Mouse (Mus musculus) adrenal gland, adult 18-20 months (tissue): ENCODE measurements around the gene Pde7b. TPM values are rescaled to one million over a fixed set of nuclear protein-coding genes. Genes with fewer than 3 reads are reported as not detected.

Source experiments
- DNase-seq, 2 experiments: peaks; one replicate each; pipeline ENCODE4 v3.0.0; 2021 to 2022; ENCODE audit warnings: low spot score in 2 of 2
- total RNA-seq, 2 experiments: library from RNA; stranded (reverse); gene quantifications; 1 replicate in 1 of 2; 2 replicates in 1 of 2; pipeline ENCODE4 v1.2.3; 2021

Gene Pde7b
- total RNA-seq, 2 experiments from 2014 or later, result 13.0 to 14.0 TPM

DNA sequence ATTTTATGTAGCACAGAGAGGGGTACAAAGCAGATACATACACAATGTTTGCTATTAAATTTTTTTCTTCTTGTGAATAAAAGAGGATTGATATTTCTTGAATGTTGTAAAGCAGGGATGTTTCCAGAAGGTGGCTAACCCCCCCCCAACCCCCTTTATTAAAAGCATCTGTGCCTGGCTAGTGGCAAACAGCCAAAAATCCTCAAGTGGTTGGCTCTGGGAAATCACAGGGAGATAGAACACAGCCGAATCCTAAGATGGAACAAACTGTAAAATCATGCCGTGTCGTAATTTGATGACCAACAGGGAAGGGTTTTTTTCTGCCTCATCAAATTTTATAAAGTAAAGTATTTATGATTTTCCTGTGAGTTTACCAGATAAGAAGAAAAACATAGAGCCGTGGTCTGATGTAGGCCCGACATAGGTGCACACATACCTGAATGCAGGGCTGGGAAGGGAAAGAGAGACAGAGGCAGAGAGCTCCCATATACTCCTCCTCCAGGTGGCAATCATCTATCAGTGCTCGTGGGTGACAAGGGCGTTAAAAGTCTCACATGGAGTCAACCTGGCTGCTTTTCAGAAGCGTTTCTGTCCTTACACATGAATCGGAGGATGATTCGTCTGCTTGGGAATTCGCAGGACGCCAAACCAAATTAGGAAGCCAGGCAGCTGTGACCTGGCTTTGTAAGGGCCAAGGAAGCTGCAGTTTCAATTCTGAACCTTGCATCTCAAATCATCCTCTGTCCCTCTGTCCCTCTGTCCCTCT lies 67.4 kb downstream of the Pde7b start:
- no peak for DNase-seq

DNA sequence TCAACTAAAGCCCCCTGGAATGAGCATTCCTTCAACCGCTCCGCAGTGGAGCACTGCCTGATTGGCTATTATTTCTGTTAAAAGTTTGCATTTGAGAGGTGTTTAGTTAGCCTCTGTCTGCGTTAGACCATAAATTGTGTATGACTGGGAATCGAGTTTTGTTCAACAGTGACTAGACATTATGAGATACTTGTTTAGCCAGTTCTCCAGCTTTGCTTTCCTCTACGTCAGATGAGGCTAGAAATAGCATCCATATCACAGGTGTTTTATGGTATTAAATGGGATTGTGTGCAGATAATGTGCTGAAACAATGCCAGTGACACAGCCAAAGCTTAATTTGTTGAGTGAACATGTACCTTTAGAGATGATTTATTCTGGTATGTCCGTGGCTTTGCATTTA lies 70.3 kb downstream of the Pde7b start:
- no peak for DNase-seq

DNA sequence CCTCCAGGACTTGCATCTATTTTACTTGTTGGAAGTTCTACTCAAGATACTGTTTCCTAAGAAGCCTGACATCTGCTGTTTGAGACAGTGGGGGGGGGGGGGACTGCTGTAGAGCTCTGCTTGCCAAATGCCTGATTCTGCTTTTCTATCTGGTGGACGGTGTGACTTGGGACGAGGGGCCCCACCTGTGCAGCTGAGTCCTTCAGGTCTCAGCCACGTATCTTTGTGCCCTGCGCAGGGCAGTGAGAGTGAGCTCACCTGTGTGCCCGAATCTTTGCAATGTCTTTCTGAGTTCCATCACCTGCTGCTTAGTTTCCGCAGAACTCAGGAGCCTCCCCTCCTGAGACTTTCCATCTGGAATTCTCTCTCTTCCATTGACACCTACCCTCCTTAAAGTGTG lies 70.7 kb downstream of the Pde7b start:
- no peak for DNase-seq

DNA sequence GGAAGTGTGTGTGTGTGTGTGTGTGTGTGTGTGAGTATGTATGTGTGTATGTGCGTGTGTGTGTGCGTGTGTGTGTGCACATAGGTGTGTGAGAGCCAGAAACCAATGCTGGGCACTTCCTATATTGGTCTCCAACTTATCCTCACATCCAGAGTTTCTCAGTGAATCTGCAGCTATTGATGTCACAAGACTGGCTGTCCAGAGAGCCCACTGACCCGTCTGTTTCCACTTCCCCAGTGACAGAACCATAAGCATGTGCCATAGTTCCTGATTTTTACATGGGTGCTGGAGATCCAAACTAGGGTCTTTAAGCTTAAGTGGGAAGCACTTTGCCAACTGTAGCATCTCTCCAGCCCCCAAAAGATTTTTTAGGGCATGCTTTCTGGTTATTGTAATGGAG lies 71.6 kb downstream of the Pde7b start:
- no peak for DNase-seq

DNA sequence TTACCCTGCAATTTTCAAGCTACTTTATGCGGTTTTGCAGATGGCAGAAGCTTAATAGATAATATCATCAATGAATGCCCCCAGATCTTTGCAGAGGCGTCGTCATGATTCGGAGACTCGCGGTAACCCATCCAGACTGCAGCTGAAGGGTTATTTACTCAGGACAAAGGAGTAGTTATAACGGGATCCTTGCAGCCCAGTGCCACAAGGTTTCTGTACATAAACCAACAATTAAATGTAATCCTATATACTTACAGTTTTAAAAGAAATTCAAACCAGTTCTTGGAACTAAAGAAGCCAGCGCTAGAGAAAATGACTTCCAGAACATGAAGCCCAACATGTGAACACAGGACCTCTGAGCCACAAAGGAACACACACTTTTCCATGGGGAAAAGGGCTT lies 88.5 kb downstream of the Pde7b start:
- no peak for DNase-seq

DNA sequence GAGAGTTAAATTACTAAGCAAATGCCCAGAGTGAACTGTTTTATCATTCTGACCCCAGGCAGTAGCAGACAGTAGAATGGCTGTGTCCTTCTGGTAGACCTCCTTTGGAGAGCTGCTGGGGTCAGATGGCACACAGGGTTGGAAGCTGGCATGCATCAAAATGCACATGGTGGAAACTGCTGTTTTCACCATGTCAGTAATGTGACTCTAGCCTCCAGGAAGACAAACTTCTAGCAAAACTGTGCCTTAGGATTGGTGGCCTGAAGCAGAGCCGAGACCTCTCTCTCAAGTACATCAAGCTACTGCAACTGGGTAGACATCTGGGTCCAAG lies 91.8 kb downstream of the Pde7b start:
- DNase-seq, result no peak

DNA sequence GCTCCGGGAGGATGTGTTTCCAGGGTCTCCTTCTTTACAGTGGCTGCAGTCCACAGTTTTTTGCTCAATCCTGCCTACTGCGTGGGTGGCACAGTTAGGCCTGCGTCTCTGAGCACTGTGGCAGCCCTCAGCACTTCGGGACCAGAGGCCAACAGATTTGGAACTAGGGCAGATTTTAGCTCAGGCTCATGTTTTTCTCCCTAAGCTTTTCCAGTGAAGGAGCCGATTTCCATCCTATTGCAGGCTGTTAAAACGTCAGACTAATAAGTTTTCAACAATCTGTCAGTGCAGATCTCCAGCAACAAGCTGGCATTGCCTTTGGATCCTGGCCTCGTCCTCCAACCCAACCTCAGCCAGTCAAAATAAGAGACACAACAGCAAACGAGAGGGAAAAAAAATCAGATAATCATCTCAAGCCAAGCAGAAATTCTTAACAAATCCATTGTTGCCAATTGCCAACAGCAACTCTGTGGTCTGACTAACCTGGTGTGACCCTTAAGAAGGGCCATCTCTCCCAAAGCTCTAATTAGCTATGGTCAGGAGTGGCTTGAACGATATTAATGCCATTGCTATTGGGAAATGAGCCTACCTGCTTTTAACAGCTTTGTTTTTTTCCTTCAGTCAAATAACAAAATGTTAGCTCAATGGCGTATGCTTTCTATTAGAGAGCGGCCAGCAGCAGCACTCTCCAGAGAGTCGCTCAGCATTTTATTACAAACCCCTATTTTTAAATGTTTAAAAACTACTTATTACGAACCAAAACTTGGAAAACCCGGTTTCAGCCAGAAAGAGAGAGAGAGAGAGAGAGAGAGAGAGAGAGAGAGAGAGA lies 92.4 kb downstream of the Pde7b start:
- DNase-seq, result no peak

DNA sequence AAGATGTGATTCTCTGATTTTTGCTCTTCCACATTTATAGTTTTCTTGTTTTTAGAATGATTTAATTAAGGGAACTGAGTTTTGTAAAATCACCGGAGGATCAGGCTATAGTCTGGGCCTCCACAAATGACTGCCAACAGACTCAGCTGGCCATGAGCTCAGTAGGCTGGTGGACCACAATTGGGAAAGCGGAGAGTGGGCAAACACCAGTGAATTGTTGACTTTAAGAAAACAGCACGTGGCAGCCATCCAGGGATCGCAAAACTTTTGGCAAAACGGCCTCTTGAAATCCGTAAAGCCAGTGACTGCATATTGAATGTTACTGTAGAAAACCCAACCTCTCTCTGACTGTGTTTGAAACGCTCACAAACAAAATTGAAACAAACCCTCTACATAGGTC lies 94.8 kb downstream of the Pde7b start:
- peak in 1 of 2 experiments; percentile 29 for DNase-seq

DNA sequence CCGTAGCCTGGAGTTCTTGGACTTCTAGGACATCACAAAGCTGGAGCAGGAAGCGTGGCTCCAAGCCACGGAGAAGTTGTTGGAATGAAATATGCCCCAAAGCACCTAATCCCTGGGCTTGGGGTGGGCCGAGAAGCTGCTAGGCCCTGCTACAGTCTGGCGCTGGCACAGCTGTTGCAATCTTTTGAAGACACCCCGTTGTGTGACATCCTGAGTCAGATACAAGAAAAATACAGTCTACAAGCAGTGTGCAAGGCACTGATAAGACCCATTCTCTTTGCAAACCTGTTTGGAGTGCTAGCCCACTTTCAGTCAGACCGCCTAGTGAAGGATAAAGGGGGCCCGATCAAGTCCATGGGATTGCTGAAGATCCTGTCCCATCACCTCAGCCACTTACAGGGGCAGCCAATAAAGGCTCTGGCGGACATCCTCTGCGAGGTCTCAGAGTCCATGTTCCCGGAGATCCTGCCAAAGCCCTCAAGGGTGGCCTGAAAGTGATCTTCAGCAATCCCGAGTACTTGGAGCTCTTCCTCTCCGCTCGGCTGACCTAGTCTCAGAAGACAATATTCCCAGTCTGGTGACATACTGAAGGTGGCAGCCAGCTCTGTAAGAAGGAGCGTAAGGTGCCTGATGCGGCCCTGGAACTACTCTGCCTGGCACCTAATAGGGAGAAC lies 99.0 kb downstream of the Pde7b start:
- no peak for DNase-seq

DNA sequence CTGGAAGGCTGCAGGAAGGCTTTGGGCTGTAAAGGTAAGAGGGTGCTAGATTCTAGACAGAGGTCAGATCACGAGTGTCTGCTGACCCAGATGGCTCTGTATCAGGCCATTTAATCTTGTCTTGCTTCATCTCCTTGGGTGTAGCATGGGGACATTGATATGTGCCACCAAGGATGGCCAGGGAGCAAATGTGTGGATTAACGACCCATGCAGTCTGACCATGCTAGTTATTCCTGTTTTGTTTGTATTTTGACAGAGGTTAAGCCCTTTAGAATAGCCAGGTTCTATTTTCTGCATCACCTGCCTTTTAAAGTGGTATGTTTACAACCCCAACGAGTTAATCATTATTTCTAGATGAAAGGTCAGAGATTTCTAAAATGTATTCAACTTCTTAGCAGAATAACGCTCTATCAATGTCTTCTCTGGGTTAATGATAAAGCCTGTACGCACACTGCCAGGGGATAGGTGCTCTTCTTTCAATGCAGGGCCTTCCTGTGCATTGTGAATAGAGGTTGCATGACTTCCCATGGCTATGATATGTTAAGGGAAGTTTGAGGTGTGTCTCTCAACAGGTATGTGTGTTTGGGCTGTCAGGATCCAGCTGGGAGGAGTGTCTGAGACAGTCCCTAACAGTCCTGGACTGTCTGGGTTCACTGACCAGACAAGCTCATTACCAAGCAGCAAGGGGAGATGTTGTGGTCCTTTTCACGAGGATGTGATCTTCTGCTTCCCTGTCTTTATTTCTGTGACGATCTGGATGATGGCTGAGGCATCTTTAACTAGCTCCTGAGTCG lies 103.0 kb downstream of the Pde7b start:
- DNase-seq, result no peak

DNA sequence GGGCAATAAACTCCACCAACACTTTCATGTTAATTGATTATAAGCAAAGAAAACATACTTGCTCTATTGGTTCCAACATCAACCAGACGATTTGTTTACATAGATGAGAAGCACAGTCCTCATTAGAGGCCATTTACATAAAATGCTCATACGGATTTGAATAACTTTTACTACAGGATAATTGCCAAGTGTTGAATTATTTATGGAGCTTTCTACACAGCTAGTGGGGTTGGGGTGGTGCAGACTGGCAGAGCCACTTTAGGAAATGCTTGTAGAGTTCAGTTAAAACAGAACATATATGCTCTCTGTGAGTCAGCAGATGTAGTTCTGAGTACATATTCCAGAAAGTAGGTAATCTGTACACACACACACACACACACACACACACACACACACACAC lies 118.9 kb downstream of the Pde7b start:
- DNase-seq, result no peak

DNA sequence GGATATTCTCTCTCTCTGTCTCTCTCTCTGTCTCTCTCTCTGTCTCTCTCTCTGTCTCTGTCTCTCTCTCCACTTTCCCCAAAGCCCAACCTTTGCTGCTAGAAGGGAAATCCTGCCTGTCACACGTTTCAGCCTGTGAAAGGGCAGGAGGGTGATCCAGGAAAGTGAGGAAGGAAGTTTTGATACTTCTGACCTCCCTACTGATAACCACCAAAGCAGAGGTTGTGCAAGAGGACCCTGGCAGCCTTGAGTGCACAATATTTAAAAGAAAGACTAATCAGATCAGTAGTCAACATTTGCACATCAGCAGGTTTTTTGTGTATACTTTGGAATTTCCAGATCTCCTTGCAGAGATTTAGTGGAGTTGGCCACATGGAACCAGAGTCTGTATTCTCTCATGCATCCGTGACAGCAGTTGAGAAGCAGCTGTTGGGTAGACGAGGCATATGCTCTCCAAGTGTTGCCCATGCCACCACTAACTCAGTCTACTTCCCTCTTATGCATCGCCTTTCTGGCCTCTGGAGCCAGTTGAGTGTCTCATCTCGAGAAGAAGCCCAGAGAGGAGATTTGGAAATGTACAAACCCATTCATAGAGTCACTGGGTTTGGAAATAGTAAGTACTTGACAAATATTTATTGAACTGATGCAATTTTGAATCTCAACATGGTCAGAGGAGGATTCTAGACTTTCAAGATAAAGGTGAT lies 129.6 kb downstream of the Pde7b start:
- DNase-seq, result no peak

DNA sequence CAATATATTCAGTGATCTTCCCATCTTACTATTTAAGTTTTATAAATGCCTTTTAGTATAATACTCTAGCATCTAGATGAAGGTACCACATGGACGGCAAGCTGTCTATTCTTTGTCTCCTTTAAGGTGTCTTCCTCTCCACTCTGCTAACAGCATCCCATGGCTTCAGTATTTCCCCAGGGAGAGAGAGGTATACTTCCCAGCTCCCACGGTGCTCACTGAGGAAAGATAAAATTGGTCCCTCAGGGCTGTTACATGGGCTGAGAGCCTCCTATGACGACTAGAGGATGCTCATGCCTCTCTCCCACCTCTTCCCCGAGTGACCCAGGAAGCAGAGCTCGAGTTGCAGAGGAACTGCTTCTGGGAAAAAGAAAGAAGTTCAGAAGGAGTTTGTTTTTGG lies 130.9 kb downstream of the Pde7b start:
- no peak for DNase-seq

DNA sequence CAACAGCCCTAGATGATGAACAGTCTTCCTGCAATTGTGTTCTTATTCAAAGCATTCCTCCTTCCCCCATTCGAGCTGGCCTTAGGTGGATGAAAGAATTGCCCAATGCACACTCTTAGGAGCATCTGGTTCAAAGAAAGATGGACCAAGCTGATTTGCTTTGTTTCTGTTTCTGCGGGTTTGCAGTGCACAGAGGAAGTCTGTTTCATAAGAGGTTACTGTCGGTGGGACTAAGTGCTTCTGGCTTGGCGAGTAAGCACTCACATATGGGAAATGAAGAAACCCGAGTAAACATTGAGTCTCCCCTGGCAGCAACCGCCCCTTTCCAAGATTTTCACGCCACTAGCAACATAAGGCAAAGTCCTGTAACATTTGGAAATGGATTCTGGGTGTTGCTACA lies 134.8 kb downstream of the Pde7b start:
- no peak for DNase-seq

DNA sequence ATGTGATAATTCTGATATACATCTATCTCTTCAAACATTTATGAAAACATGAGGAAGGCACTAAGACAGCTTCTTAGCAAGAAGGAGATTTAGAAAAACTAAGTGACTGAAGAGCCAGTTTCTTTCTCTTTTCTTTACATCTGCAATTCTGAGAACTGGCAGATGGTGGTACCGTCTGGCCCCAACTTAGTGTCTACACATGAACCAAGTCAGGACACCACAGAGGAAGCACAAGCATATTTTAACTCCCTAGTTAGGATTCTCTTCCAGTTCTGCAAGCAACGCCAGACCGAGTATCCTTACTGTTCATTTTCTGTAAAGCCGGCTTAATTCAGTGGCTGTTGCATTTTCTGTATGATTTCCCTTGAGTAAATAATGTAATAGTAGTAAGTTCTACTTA lies 138.9 kb downstream of the Pde7b start:
- no peak for DNase-seq

DNA sequence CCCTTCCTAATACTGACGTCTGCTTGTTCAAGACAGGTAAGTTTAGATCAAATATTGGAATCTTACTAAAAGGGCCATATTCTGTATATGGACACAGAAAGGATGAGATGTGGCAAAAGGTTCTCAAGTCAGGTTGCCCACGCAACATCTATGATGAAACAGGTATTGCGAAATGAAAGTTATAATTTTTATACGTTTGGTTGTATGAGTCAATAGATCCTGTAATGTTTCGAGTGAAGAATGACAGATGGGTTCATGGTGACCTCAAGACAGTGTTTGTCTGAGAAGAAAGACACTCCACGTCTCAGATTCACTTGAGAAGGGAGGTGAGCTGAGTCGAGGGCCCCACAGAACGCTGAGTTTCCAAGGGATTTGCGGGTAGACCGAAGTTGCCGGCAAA lies 149.9 kb downstream of the Pde7b start:
- no peak for DNase-seq

DNA sequence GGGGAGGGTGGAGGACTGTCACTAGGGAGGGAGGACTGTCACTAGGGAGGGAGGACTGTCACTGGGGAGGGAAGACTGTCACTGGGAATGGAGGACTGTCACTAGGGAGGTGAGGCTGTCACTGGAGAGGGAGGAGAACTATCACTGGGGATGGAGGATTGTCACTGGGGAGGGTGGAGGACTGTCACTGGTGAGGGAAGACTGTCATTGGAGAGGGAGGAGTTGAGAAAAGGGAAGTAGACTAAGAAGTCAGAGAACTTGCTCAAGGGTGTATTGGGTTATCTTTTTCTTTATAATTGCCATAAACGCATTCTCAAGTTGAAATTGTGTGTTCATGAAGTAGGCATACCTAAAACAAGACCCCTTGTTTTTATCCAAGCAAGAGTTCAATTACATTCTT lies 150.5 kb downstream of the Pde7b start:
- DNase-seq, result no peak

DNA sequence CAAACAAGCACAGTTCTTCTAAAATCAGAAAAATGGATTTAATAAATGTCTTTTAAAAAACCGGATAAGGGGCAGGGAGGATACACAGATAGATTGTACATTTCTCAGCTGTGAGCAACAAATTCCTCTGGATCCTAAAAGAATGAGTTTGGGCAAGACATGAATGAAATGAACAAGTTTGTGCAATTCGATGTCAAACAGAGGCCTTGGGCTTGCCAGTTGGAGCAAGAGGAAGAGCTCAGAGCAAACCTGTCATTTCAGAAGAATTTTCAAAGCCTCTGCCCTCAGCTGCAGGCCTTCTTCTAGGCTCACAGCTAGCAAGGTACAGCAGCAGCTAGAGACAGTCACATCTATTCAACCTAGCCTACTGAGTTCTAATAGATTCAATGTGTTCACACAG lies 153.4 kb downstream of the Pde7b start:
- DNase-seq, result no peak

DNA sequence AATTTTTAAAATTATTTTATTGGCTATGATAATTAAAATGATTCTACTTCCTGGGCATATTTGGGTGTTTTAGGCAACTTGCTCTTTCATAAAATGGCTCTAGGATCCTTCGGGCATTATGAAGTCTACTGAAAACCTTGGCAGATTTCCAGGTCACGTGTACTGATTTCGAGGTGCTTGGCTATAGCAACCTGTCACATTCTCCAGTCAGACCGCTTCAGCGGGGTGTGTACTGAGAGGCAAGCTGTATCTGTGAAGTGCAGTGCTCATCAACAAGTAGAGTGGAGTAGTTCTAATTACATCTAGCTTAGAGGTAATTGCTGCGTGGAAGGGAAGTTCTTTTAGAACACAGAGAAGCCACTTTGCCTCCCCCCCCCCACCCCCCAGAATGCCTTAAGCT lies 156.2 kb downstream of the Pde7b start:
- DNase-seq, result no peak

DNA sequence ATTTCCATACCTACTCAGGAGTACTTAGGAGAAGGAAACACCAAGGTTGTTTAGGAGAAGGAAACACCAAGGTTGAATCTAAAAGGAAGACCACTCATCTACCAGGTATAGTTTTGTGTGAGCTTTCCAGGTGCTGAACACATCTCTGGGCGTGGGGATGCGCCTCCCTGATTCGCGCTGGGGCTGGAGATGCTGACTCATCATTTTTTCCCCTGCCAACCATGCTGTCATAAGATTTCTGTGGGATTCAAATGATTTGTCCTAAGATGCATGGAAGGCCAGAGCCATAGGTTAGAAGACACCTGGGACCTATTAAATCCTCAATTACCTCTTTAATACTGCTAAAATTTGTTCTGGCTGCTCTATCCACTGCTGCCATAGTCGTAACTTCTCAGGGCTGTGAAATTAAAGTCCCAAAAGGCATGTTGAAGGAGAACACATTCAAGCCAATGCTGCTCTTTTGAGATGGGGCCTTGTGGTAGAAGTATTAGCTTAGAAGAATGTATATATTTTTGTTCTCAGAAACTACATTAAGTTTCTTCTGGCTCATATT lies 157.1 kb downstream of the Pde7b start:
- DNase-seq, result no peak

DNA sequence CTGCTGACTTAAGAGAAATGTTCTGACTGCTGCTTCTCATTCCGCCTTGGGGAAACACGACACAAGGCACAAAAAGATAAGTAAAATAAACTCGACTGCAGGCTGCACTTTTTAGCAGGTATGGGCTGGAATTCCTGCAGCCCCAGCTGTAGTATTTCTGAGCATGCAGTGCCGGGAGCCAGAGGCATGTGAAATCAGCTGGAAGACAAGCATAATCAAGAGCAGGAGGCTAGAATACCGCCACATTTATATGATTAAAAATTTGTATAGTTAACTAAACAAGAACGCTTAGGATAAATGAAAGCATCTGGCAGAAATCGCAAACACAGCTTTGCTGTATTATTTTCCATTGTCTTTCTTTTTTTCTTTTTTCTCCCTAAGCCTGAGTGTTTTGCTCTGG lies 168.4 kb downstream of the Pde7b start:
- no peak for DNase-seq
